Mouse (Mus musculus) gastrocnemius, postnatal 14 days (tissue): ENCODE data around the gene Olfr1316. TPM values are rescaled to one million over a fixed set of nuclear protein-coding genes. Genes with fewer than 3 reads are reported as not detected.

ENCODE experiments used
- DNase-seq: peaks from one replicate; pipeline ENCODE4 v3.0.0; 2021; ENCODE audit warnings: mixed read lengths
- intact Hi-C: fragments of 180-260 bp; cut with DNase I; formaldehyde crosslinking; loops from one replicate; pipeline ENCODE4 v1.15.1; 2025; ENCODE audit warnings: low total_unique reads
- long read RNA-seq, 2 experiments: library from polyadenylated mRNA; stranded (forward); transcript quantifications; one replicate each; pipeline ENCODE4 v2.0.0; 2021
- total RNA-seq, 2 experiments: library from RNA; stranded (reverse); gene quantifications; 2 replicates each; pipeline ENCODE4 v1.2.3; 2021

The Olfr1316 gene
- total RNA-seq = not detected
- long read RNA-seq, experiment 1 = 0 reads
- long read RNA-seq, experiment 2 = 0 reads

DNA sequence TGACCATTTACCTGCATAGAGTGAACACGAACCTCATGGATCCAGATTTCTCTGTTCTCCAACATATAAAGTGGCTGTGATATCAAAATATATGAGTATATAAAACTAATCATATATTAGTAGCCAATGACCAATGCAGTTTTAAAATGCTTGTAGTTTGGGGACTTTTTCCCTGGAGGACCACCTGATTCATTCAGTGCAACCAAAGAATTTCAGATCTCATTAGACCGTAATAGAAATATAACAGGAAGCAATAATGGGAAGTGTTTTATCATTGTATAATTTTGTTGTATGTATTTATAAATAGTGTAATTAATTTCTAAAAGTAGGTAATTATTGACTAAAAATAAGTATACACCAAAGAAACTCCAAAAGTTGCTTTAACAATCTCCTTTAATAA is at the start of gene Olfr1316:
TSS of gene Olfr1316 (minus strand) at position 101 of the 400 bp plus-strand sequence.
- DNase-seq = no peak

DNA sequence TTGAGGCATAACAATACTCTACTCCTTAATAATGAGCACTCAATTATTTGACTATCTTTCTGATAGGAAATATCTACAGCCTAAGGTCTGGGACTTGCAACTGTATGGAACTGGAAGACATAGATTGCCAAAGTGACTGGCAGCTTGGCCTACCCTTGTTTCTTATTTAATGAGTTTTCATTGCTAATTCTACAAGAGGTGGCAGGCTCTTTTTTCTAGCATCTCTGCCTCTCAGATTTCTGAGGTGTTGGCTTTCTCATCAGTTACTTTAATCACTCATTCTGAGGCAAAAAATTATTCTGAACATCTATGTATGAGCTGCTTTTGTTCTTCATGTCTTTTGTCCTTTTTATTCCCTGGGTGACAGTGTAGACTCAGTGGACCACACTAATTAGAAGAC is 19.1 kb upstream of the Olfr1316 start, which contains the start of gene Olfr1318:
TSS of gene Olfr1318 (plus strand) at position 301 of the 400 bp plus-strand sequence.
- intact Hi-C loops = no loop called here
- DNase-seq = no peak

More for the DNA sequence above, at the start of gene Olfr1316:
- intact Hi-C loops = no loop called here

DNA sequence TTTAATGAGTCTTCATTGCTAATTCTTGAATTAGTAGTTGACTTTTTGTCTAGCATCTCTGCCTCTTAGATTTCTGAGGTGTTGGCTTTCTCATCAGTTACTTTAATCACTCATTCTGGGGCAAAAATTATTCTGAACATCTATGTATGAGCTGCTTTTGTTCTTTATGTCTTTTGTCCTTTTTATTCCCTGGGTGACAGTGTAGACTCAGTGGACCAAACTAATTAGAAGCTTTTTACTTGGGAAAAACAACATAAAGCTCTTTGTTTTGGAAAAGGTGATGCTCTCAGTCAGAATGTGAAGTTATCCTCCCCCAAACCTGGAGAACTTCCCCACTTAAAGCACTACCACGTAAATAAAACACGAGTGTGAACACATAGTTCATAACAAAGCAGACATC is 5.3 kb upstream of the Olfr1316 start, which contains the start of gene Olfr1317:
TSS of gene Olfr1317 (plus strand) at position 301 of the 400 bp plus-strand sequence.
- intact Hi-C loops = no loop called here
- no peak for DNase-seq

DNA sequence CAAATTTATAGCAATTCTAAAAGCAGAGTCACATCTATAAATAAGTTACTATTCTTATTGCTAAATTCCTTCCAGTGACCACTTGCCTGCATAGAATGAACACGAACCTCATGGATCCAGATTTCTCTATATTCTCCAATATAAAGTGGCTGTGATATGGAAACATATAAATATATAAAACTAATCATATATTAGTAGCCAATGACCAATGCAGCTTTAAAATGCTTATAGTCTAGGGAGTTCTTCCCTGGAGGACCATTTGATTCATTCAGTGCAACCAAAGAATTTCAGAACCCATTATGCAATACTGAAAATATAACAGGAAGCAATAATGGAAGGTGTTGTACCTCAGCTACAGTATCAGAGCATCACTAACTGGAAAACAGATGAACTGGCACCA is 19.4 kb downstream of the Olfr1316 start, which contains the start of gene Olfr1315-ps1:
TSS of gene Olfr1315-ps1 (minus strand) at position 101 of the 400 bp plus-strand sequence.
- no peak for DNase-seq
- intact Hi-C loops = no loop called here

DNA sequence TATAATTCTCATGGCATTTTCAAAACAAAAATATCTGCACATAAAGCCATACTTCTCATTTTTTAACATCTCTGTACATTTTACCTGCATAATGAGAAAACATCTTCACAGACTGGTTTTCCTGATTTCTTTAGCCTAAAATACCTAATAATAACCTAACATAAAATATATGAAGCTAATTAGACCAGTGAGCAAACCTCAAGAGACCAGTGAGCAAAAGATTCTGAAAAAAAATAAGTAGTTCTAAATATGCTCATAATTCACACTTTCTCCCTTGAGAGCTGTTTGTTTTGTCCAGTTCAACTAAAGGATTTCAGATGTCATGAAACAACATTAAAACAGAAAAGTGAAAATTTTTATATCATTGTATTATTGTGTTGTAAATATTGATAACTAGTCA is 38.1 kb downstream of the Olfr1316 start, which contains the start of gene Olfr1314:
TSS of gene Olfr1314 (minus strand) at position 101 of the 400 bp plus-strand sequence.
- no peak for DNase-seq
- intact Hi-C loops = no loop called here

DNA sequence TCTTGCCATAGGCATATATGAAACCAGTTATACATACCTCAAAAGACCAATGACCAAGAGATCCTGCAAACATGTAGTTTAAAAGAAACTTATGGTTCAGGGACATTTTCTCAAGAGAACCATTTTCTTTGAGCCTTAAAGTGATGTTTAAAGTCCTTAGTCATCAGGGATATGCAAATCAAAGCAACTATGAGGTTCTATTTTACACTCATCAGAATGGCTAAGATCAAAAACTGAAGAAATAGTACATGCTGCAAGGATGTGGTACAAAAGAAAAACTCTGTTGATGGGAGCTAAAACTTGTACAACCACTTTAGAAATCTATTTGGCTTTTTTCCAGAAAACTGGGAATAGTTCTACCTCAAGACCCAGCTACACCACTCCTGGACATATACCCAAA is 57.0 kb downstream of the Olfr1316 start, which contains the start of gene Olfr1313:
TSS of gene Olfr1313 (minus strand) at position 101 of the 400 bp plus-strand sequence.
- intact Hi-C loops = no loop called here
- DNase-seq = no peak

Other genes starting within 250 kb of the Olfr1316 start
- not detected for gene Olfr1306, start 218.7 kb downstream of the Olfr1316 start, total RNA-seq
- not detected for gene Olfr1307, start 185.5 kb downstream of the Olfr1316 start, total RNA-seq
- gene Olfr1308, start 170.0 kb downstream of the Olfr1316 start, total RNA-seq = not detected
- gene Olfr1309, start 144.7 kb downstream of the Olfr1316 start, total RNA-seq = not detected
- not detected for gene Olfr1310, start 122.3 kb downstream of the Olfr1316 start, total RNA-seq
- gene Olfr1311, start 110.6 kb downstream of the Olfr1316 start, total RNA-seq = not detected
- not detected for gene Olfr1312, start 84.7 kb downstream of the Olfr1316 start, total RNA-seq
- not detected for gene Olfr1313, start 57.1 kb downstream of the Olfr1316 start, total RNA-seq
- not detected for gene Olfr1314, start 38.2 kb downstream of the Olfr1316 start, total RNA-seq
- gene Olfr1315-ps1, start 19.5 kb downstream of the Olfr1316 start, total RNA-seq = not detected
- gene Olfr1317, start 5.4 kb upstream of the Olfr1316 start, total RNA-seq = not detected
- not detected for gene Olfr1318, start 19.2 kb upstream of the Olfr1316 start, total RNA-seq
- 1 to 10 TPM; 1.7 to 2.2 TPM for gene Lpcat4, start 104.5 kb upstream of the Olfr1316 start, total RNA-seq
- gene Nutm1, start 124.3 kb upstream of the Olfr1316 start, total RNA-seq = not detected
- 10 to 100 TPM; 57.7 to 59.7 TPM for gene Nop10, start 126.9 kb upstream of the Olfr1316 start, total RNA-seq
- 10 to 100 TPM; 20.4 to 25.2 TPM for gene Slc12a6, start 130.8 kb upstream of the Olfr1316 start, total RNA-seq
- under 1 TPM; 0.71 to 0.84 TPM for gene Gm21985, start 131.3 kb upstream of the Olfr1316 start, total RNA-seq
- gene Emc4, start 233.1 kb upstream of the Olfr1316 start, total RNA-seq = 10 to 100 TPM; 67.2 to 71.2 TPM
- 1 to 10 TPM; 4.3 to 5.1 TPM for gene Katnbl1, start 244.2 kb upstream of the Olfr1316 start, total RNA-seq